Mouse (Mus musculus) lung, postnatal 0 days (tissue): ENCODE results near the gene Lrfn4. TPM values are rescaled to one million over a fixed set of nuclear protein-coding genes. Genes with fewer than 3 reads are reported as not detected.
"Not testable (repeated sequence)": the region's sequence is repeated elsewhere in the genome, so short reads cannot be mapped to it uniquely, and the experiment has no call there.

Experiments used
- ATAC-seq: fragments of 200-750 bp; cut with Nextera tagmentation; 2 replicates; pipeline ENCODE4 v1.8.0; 2017; ENCODE audit warnings: moderate library complexity
- DNase-seq: peaks from one replicate; pipeline ENCODE4 v3.0.0-alpha.2; 2016; ENCODE audit warnings: low spot score
- H3K27ac ChIP-seq: fragments of 300-500 bp; sonication (generic); 2 replicates; pipeline ENCODE4 v1.5.1; 2014; ENCODE audit warnings: antibody characterized with exemption, mild to moderate bottlenecking, low read length, mixed read lengths
- H3K27me3 ChIP-seq: fragments of 300-500 bp; sonication (generic); replicated peaks from 2 replicates; pipeline ENCODE4 v1.6.1; 2014; ENCODE audit warnings: low read length, mixed read lengths; ENCODE audit not compliant: insufficient read depth
- H3K36me3 ChIP-seq: fragments of 300-500 bp; sonication (generic); 2 replicates; pipeline ENCODE4 v1.6.1; 2014; ENCODE audit warnings: low read length, mixed read lengths; ENCODE audit not compliant: insufficient read depth
- H3K4me1 ChIP-seq: fragments of 300-500 bp; sonication (generic); 2 replicates; pipeline ENCODE4 v1.6.1; 2014; ENCODE audit warnings: antibody characterized with exemption, low read depth, low read length, mixed read lengths; ENCODE audit not compliant: insufficient read depth
- H3K4me2 ChIP-seq: fragments of 300-500 bp; sonication (generic); replicated peaks from 2 replicates; pipeline ENCODE4 v1.6.1; 2014; ENCODE audit warnings: low read depth, mild to moderate bottlenecking, low read length, moderate library complexity, mixed read lengths
- H3K4me3 ChIP-seq: fragments of 300-500 bp; sonication (generic); 2 replicates; pipeline ENCODE4 v1.5.1; 2014; ENCODE audit warnings: low read depth, low read length
- H3K9ac ChIP-seq: fragments of 300-500 bp; sonication (generic); replicated peaks from 2 replicates; pipeline ENCODE4 v1.6.1; 2014; ENCODE audit warnings: low read depth, mild to moderate bottlenecking
- H3K9me3 ChIP-seq: fragments of 300-500 bp; sonication (generic); 2 replicates; pipeline ENCODE4 v1.6.1; 2016; ENCODE audit warnings: low read length, mixed read lengths
- CTCF ChIP-seq: IDR thresholded peaks from 2 replicates; pipeline ENCODE4 v1.5.1; 2016; ENCODE audit warnings: antibody characterized with exemption, mild to moderate bottlenecking
- EP300 ChIP-seq: IDR thresholded peaks from 2 replicates; pipeline ENCODE4 v1.6.1; 2016; ENCODE audit warnings: antibody characterized with exemption, mild to moderate bottlenecking, control low read depth
- WGBS: fragments of 180-500 bp; shearing (Covaris S2); extraction: QIAGEN DNeasy Blood & Tissue Kit; methylation state at CpG from one replicate; pipeline ENCODE4 v1.1.7; 2014; 5-methylcytosine and 5-hydroxymethylcytosine counted together
- polyA plus RNA-seq: library from polyadenylated mRNA; unstranded; fragments of >200 nt; fragmentation: Nextera tagmentation; extraction: Ambion mirVana; gene quantifications from 2 replicates; pipeline ENCODE4 v1.2.1, GENCODE M21; 2015

Gene Lrfn4
- polyA plus RNA-seq, 1 experiment from 2014 or later = 3.4 TPM

- ATAC-seq (no peak), DNase-seq (no peak)
- Histone ChIP-seq H3K9ac (no peak overlapping the region), H3K4me2 (no peak overlapping the region), H3K36me3 (no peaks in the 10 kb centered on the region), H3K27me3 (no peaks in the 10 kb centered on the region), H3K4me1 (no peaks in the 10 kb centered on the region), H3K4me3 (no peak overlapping the region), H3K27ac (no peak overlapping the region), H3K9me3 (no peaks in the 10 kb centered on the region)
- WGBS = 50% methylated on average over 2 of the region's 2 CpGs
- no peak for TF ChIP-seq CTCF
- TF ChIP-seq EP300 = no peak
These were observed 28.0 kb downstream of the Lrfn4 start for GRCm38 (mm10) chr19:4587426-4587825.

DNA sequence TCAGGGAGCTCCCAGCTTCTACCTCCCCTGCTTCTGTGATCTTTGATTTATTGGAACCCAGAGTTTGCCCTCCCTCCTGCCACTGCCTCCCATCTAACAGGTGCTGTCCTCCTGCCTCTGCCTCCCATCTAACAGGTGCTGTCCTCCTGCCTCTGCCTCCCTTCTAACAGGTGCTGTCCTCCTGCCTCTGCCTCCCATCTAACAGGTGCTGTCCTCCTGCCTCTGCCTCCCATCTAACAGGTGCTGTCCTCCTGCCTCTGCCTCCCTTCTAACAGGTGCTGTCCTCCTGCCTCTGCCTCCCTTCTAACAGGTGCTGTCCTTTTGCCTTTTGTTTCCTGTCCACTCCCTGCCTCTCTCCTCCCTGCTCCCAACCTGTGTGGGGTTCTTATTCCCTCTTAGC lies 28.7 kb downstream of the Lrfn4 start:
- H3K27me3 ChIP-seq, H3K27ac ChIP-seq, H3K4me2 ChIP-seq, H3K36me3 ChIP-seq, H3K9ac ChIP-seq, ATAC-seq, H3K9me3 ChIP-seq, DNase-seq, H3K4me3 ChIP-seq, H3K4me1 ChIP-seq: not testable (repeated sequence)

GRCm38 (mm10) chr19:4583856-4584255 lies 31.6 kb downstream of the Lrfn4 start:
- Histone ChIP-seq H3K4me1 (peaks cover 2% of the 10 kb centered on the region; the same call in 1 of the 2 replicates), H3K27ac (no peak overlapping the region), H3K4me2 (no peak overlapping the region), H3K9me3 (no peaks in the 10 kb centered on the region), H3K27me3 (no peaks in the 10 kb centered on the region), H3K36me3 (no peaks in the 10 kb centered on the region), H3K4me3 (no peak overlapping the region), H3K9ac (no peak overlapping the region)
- ATAC-seq = no peak
- DNase-seq = no peak
- WGBS = 44% methylated on average over 2 of the region's 2 CpGs
- TF ChIP-seq EP300 (no peak), CTCF (no peak)

GRCm38 (mm10) chr19:4579296-4579695 lies 36.2 kb downstream of the Lrfn4 start:
- Histone ChIP-seq H3K4me1 (peaks cover 4% of the 10 kb centered on the region; the same call in 1 of the 2 replicates), H3K9ac (no peak overlapping the region), H3K4me3 (no peak overlapping the region), H3K4me2 (no peak overlapping the region), H3K27me3 (no peaks in the 10 kb centered on the region), H3K27ac (no peak overlapping the region), H3K9me3 (no peaks in the 10 kb centered on the region), H3K36me3 (no peaks in the 10 kb centered on the region)
- no peak for TF ChIP-seq EP300
- no peak for TF ChIP-seq CTCF
- DNase-seq (no peak), ATAC-seq (no peak)
- WGBS = 40% methylated on average over 5 of the region's 5 CpGs

GRCm38 (mm10) chr19:4578799-4579198 lies 36.7 kb downstream of the Lrfn4 start:
- peak; percentile 60 for TF ChIP-seq EP300
- TF ChIP-seq CTCF = no peak
- Histone ChIP-seq H3K4me3 (no peak overlapping the region), H3K4me2 (no peak overlapping the region), H3K4me1 (peaks cover 4% of the 10 kb centered on the region; the same call in 1 of the 2 replicates), H3K36me3 (no peaks in the 10 kb centered on the region), H3K9me3 (no peaks in the 10 kb centered on the region), H3K27me3 (no peaks in the 10 kb centered on the region), H3K27ac (no peak overlapping the region), H3K9ac (no peak overlapping the region)
- WGBS = 25% methylated on average over 2 of the region's 2 CpGs
- DNase-seq (peak; percentile 83), ATAC-seq (peak; percentile 93)

DNA sequence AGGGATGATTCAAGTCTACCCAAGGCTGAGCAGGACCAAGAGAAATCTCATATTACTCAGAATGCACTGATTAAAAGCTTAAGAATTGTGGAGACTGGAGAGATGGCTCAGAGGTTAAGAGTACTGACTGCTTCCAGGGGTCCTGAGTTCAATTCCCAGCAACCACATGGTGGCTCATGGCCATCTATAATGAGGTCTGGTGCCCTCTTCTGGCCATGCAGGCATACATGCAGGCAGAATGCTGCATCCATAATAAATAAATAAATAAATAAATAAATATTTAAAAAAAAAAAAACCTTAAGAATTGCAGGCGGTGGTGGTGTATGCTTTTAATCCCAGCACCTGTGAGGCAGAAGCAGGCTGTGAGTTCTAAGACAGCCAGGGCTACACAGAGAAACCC lies 42.2 kb downstream of the Lrfn4 start:
- H3K9ac ChIP-seq = no peak overlapping the region
- no peaks in the 10 kb centered on the region for H3K36me3 ChIP-seq
- H3K4me3 ChIP-seq = no peak overlapping the region
- H3K27me3 ChIP-seq = no peaks in the 10 kb centered on the region
- DNase-seq = no peak
- ATAC-seq = no peak
- WGBS = 76% methylated on average over 1 of the region's 1 CpGs
- H3K4me1 ChIP-seq = no peaks in the 10 kb centered on the region
- no peaks in the 10 kb centered on the region for H3K9me3 ChIP-seq
- H3K27ac ChIP-seq = 0 out of 2 replicates have a peak overlapping the region, but pooled peaks have one; percentile 32
- TF ChIP-seq EP300 (no peak), CTCF (peak; percentile 48; the same call in 1 of the 2 replicates)
- no peak overlapping the region for H3K4me2 ChIP-seq

DNA sequence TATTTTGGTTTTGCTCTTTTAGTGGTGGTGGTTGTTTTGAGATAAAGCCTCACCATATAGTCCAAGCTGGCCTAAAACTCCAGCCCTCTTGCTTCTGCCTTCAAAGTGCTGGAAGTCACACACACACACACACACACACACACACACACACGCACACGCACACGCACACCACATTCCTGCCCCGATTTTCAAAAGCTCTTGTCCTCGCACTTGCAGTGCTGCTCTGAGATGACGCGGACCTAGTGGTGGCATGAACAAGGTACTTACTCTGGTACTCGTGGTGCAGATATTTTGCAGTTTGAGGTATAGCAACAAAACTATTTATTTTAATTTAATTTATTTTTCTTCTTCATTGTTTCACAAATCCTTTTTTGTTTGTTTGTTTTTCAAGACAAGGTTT lies 43.0 kb downstream of the Lrfn4 start:
- ATAC-seq (peak; percentile 72), DNase-seq (peak; percentile 79)
- Histone ChIP-seq H3K4me1 (no peaks in the 10 kb centered on the region; the same call in 1 of the 2 replicates), H3K4me3 (no peak overlapping the region), H3K4me2 (no peak overlapping the region), H3K9me3 (no peaks in the 10 kb centered on the region), H3K36me3 (no peaks in the 10 kb centered on the region), H3K27ac (peak overlapping the region; percentile 32; the same call in 1 of the 2 replicates), H3K27me3 (no peaks in the 10 kb centered on the region), H3K9ac (no peak overlapping the region)
- TF ChIP-seq CTCF (peak; percentile 23; the same call in 1 of the 2 replicates), EP300 (peak; percentile 79)
- WGBS = 56% methylated on average over 8 of the region's 8 CpGs
